Mouse (Mus musculus) Muller cell, postnatal 12 days (primary cell): ENCODE data around the gene Cdk8.

Experiments
- DNase-seq: peaks from one replicate; pipeline ENCODE4 v3.0.0-alpha.2; 2015; ENCODE audit errors: inconsistent ontology term

Cdk8 gene

GRCm38 (mm10) chr5:146280012-146280411, 49.0 kb downstream of the Cdk8 start:
- DNase-seq = no peak

- no peak for DNase-seq
Observed at GRCm38 (mm10) chr5:146281241-146281818, 50.3 kb downstream of the Cdk8 start.

- DNase-seq = no peak
Observed at GRCm38 (mm10) chr5:146281884-146282579, 51.0 kb downstream of the Cdk8 start.

GRCm38 (mm10) chr5:146283899-146284298, 52.9 kb downstream of the Cdk8 start:
- no peak for DNase-seq

GRCm38 (mm10) chr5:146287416-146287815, 56.4 kb downstream of the Cdk8 start:
- DNase-seq = no peak

- DNase-seq = no peak
Observed at GRCm38 (mm10) chr5:146288048-146288501, 57.0 kb downstream of the Cdk8 start.

- DNase-seq = no peak
Observed at GRCm38 (mm10) chr5:146289921-146290320, 58.9 kb downstream of the Cdk8 start.

GRCm38 (mm10) chr5:146290446-146290845, 59.4 kb downstream of the Cdk8 start:
- no peak for DNase-seq

GRCm38 (mm10) chr5:146291560-146291959, 60.5 kb downstream of the Cdk8 start:
- peak; percentile 31 for DNase-seq

- DNase-seq = no peak
Observed at GRCm38 (mm10) chr5:146292896-146293680, 62.1 kb downstream of the Cdk8 start.

GRCm38 (mm10) chr5:146293919-146294700, 63.1 kb downstream of the Cdk8 start:
- no peak for DNase-seq

- DNase-seq = no peak
Observed at GRCm38 (mm10) chr5:146294834-146295233, 63.8 kb downstream of the Cdk8 start.

GRCm38 (mm10) chr5:146298807-146299519, 67.9 kb downstream of the Cdk8 start:
- DNase-seq = peak; percentile 73

GRCm38 (mm10) chr5:146299520-146299870, 68.5 kb downstream of the Cdk8 start:
- no peak for DNase-seq

- DNase-seq = peak; percentile 20
Observed at GRCm38 (mm10) chr5:146303470-146303869, 72.4 kb downstream of the Cdk8 start.

- no peak for DNase-seq
Observed at GRCm38 (mm10) chr5:146307046-146307743, 76.2 kb downstream of the Cdk8 start.

GRCm38 (mm10) chr5:146307744-146308096, 76.7 kb downstream of the Cdk8 start:
- no peak for DNase-seq

GRCm38 (mm10) chr5:146314538-146314937, 83.5 kb downstream of the Cdk8 start:
- DNase-seq = no peak

GRCm38 (mm10) chr5:146315268-146315921, 84.4 kb downstream of the Cdk8 start:
- DNase-seq = peak; percentile 89

- no peak for DNase-seq
Observed at GRCm38 (mm10) chr5:146316316-146316715, 85.3 kb downstream of the Cdk8 start.
